Mouse (Mus musculus) stomach, postnatal 0 days (tissue): ENCODE data around the gene Mansc4.

ENCODE experiments used
- CTCF ChIP-seq: IDR thresholded peaks from 2 replicates; pipeline ENCODE4 v1.5.1; 2016; ENCODE audit warnings: antibody characterized with exemption, low read depth, mild to moderate bottlenecking, moderate library complexity
- EP300 ChIP-seq: optimal IDR thresholded peaks from 2 replicates; pipeline ENCODE3; 2016; ENCODE audit warnings: antibody characterized with exemption

DNA sequence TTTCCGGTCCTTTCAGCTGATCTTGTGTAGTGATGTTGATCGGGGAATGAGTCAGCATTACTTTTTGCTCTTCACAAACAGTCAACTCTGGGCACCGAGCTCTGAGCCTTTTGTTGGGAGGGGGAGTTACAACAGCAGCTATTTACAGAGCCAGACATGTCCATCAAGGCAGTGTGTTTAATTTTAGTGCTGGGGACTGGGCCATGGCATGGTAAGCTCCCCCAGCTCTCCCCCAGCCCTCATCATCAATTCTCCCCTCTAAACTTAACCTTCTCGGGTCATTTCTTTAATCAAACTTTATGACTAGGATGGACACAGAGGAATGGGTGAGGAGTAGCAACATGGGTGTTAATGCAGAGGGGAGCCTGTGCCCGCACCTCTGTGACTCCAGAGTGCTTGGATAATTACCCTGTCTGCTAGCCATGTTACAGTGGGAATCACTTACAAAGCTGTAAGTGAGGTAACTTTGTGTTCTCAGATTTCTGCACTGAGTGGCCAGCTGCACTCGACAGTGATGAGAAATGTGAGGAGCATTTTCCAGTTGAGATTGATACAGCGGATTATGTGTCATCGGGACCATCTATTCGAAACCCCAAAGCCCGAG, 31.4 kb downstream of the Mansc4 start:
- no peak for TF ChIP-seq EP300
- no peak for TF ChIP-seq CTCF
